Mouse (Mus musculus) telencephalon, adult 2 months (tissue): ENCODE results near the gene Ccdc189.

Source experiments
- DNase-seq: peaks from one replicate; pipeline ENCODE4 v3.0.0-alpha.2; 2011; ENCODE audit warnings: low read depth, low spot score

The Ccdc189 gene

DNA sequence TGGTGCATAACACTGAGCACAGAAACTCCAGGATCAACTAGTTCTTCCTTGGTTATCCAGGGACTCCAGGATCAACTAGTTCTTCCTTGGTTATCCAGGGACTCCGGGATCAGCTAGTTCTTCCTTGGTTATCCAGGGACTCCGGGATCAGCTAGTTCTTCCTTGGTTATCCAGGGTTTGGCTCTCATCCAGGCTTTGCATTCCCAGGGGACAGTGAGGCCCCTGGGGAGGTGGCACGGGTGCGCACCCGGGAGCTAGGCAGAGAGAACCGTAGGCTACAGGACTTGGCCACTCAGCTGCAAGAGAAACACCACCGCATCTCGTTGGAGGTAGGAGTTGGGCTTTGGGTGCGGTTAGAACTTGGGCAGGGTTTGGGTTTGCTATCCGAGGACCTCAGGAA lies 2.7 kb upstream of the Ccdc189 start:
- no peak for DNase-seq

DNA sequence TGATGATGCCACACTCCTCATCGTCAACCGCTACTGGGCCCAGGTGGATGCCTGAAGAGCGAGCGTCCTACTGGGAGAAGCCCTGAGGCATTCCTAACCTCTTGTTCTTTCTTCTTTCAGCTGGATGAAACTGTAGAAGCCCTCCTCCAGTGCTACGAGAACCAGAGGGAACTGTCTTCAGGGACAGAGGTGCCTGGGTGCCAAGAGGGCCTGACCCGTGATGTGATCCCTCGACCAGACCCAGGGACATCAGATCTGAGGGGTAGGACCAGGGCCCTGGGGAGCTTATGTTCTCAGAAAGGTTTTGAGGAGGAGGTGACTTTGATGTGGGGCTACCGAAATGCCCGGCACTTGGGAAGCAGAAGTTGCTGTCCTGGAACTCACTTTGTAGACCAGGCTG lies 1.2 kb upstream of the Ccdc189 start:
- no peak for DNase-seq

DNA sequence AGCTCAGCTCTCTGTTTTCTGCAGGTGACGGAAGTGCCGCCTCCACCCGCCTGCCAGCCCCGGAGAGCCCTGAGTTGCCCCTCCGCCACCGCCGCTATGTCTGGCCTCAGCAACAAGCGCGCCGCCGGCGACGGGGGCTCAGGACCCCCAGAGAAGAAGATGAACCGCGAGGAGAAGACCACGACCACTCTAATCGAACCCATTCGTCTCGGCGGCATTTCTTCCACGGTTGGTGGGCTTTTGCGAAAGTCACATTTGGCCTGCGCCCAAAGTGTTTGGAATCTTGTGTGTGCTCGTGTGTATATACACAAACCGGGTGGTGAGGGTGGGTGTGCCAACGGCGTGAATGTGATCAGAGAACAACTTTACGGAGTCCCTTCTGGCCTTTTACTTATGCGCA lies 506 bp upstream of the Ccdc189 start:
- DNase-seq, result no peak

DNA sequence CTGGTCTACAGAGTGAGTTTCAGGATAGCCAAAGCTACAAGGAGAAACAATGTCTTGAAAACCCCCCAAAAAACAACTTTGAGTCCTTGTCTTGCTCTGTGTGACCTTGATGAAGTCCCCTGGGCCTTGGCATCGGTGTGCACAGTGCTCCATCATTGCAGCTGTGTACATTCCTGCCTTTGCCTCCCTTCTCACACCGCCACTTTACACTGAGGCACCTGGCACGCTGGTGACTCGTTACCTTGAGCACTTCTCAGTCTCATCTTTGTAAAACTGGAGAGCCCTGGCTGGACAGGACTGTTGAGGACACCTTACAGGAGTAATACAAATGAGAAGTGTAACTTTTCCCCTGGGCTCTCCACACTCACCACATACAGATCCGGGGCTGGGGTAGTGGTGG lies 1.2 kb downstream of the Ccdc189 start:
- DNase-seq, result no peak

DNA sequence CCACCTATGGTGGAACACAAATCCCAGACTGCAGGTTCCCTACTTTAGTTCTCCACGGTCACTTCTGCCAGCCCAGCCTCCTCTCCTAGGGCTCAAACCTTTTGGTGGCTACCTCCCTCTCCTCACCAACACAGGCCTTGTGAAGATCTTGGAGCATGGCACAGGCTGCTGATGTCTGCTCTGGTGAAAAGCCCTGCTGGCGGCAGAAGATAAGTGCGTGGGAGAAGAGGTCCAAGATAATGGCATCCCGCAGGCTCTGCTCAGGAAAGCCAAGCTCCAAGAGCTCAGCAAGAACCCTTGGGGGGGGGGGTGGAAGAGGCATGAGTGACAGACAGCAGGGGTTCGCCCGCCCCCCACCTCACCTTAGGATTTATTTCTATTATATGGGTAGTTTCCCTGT lies 2.2 kb downstream of the Ccdc189 start:
- DNase-seq, result no peak

DNA sequence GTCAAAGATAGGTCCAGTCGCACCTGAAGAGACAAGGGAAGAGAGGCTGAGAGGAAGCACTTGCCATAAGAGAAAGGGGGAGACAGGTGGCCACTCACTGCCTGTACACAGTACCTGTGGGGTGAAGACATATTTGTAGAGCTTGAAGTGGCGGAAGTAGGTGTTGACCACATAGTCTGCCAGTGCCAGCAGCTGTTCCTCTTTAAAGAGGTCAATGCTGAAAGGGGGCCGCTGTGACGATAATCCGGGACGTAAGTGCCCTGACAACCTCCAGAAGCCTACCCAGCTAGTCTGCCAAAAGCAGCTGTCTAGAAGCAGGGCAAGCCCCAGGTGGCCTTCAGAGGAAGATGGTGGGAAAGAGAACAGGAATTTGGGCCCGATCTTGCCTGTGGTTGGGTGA lies 3.4 kb downstream of the Ccdc189 start:
- DNase-seq, result no peak

DNA sequence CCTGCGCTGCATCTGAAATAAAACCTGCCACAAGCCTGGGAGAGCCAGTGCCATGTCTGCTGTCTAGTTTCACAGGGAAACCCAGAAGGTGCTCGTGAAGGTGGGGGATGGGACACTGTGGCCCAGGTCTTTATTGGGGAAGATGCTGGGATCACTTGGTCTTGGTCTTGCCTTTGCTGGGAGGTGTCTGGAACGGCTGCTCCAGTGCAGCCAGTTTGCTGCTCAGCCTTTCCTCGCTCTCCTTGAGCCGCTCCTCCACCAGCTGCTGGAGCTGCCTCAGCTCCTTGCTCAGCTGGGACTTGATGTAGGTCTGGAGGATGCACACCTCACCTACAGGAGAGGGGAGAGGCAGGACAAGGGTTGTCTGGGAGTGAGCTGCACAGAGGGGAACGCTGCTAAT lies 5.1 kb downstream of the Ccdc189 start:
- no peak for DNase-seq

DNA sequence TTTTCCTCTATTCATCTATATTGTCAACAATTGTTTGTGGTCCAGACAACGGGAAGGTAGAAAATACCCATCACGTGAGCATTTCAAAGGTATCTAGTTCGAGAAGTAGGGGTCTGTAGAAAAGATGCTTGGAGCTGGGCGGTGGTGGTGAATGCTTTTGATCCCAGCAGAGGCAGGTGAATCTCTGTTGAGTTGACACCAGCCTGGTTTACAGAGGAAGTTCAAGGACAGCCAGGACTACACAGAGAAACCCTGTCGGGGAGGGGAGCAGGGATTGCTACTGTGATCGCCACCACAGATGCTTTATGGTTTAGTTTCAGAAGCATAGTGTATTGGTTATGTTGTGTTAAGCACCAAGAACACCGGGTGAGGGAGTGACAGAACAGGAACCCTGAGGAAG lies 14.3 kb downstream of the Ccdc189 start:
- no peak for DNase-seq

DNA sequence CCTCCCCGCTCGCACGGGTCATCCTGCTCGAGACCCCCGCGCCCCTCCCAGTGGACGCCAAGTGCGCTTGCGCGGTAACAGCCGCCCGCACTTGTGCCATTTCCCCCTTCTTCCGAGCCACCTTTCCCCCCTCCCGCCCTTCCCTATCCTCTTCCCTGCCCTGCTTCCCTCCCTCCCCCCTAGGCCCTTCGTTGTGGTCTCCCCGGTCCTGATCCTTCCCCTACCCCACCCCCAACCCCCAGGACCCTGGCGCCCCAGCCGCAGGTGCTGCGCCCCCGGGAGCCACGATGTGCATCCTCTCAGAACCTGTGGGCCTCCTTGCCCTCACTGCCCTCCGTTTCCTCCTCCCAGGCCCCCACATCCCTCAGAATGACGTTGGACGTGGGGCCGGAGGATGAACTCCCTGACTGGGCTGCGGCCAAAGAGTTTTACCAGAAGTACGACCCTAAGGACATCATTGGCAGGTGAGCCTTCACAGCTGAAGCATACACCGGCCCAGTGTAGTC lies 14.8 kb downstream of the Ccdc189 start:
- DNase-seq, result no peak

DNA sequence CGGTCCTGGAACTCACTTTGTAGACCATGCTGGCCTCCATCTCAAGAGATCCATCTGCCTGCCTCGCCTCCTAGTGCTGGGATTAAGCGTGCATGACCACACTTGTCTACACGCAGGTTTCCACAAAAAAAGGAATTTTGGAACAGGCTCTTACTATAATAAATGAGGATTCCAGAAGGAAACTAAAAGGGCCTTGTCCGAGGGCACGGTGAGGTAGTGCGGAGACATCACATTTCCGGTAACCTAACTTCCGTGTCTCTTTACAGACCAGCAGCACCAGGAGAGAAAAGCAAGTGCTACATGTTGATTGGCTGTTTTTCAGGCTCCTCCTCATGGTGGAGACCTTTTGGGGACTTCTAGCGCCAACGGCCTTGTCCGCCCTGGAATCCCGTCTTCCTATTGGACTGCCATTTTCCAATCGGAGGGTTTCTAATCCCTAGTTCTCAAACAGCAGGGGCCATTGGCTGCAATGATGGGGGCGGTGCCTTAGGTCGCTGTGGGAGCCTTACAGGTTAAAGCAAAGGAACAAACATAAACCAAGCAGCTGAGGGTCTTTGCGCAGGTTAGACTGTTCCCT lies 15.4 kb downstream of the Ccdc189 start, which contains the start of gene Phkg2:
Gene Phkg2, plus strand, starts transcription at position 446 of the 577 bp plus-strand sequence.
- peak; percentile 99 for DNase-seq

DNA sequence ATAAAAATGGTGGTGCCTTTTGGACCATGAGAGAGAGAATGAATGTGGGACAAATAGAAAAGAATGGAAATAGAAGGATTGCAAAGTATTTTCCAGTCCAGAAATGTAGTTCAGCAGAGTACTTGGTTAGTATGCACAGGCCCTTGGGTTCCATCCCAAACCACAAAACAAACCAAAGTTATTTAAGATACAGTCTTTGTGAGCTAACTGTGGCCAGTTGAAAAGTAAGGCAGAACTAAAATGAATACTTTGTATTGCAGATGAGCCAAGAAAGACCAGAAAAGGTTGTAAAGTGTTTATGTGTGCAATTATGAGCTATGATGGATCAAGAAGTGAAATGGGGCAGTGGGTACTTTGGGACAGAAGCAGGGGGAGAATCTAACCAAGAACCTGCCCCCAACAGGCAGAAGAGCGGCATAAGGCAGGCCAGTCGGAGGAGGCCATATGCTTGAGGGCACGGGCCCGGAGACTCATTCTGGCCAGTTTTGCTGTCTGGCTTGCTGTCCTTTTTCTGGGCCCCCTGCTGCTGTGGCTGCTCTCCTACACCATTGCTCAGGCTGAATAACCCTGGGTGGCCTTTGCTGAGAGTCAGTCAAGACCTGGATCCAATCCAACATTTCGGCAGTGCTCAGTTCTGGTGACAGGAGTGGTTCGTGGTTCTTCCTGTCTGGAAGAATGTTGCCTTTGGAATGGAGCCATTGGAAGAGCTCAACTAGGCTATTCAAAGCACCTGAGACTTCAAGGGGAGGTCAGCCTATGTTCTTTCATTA lies 23.8 kb downstream of the Ccdc189 start:
- DNase-seq, result no peak

DNA sequence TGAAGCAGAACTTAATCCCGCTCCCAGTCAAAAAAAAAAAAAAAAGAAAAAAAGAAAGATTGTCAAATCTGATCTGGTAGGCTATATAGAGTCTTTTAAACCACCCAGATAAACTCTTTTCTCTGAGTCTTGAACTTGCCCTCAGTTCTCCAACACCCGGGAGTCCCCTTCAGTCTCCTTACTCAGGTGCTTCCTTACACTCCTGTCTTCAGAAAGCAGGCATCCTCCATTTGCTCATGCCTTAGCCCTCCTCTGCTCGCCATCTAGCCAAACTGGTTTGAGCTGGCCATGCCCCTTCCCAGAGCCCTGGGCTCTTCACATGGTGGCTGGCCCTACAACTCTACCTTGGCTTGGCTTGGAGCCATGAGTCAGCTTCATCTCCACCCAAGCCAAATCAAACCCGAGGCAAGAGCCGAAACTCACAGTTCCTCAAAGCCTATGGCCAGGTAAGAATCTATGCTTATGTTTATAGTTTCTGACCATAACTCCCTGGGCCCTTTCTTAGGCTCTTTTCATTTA lies 27.0 kb downstream of the Ccdc189 start, which contains the start of gene Tmem265:
Gene Tmem265, plus strand, starts transcription at position 51 of the 519 bp plus-strand sequence.
- no peak for DNase-seq

DNA sequence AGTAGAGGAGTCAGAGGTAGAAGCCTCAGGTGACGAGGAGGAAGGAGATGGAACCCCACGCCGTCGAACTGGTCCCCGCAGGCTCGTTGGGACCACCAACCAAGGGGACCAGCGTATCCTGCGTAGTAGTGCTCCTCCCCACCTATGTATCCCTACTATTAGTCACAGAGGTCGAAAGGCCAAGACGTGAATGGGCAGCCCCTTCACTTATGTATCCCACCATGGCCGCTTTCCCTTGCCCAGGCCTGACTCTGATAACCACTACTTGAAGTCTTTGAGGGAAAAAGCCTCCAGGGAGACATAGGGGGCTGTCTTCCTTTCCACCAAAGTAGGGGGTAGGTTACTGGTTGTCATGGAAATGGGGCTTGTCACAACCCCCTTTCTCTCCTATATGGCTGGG lies 27.8 kb downstream of the Ccdc189 start:
- DNase-seq, result no peak

DNA sequence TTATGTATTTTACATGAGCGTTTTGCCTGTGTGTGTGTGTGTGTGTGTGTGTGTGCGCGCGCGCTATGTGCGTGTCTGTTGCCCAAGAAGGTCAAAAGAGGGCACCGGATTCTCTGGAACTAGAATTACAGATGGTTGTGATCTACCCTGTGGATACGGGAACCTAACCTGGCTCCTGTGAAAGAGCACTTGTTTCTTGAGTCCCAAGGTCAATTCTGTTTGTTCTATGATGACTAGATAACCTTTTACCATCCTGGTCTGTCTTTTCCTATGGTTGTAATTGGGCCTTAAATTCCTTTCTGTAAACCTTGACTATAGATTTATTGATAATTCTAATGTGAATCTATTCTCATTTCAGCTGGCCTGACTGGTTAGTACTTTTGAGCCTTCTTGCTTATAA lies 36.8 kb downstream of the Ccdc189 start:
- no peak for DNase-seq

DNA sequence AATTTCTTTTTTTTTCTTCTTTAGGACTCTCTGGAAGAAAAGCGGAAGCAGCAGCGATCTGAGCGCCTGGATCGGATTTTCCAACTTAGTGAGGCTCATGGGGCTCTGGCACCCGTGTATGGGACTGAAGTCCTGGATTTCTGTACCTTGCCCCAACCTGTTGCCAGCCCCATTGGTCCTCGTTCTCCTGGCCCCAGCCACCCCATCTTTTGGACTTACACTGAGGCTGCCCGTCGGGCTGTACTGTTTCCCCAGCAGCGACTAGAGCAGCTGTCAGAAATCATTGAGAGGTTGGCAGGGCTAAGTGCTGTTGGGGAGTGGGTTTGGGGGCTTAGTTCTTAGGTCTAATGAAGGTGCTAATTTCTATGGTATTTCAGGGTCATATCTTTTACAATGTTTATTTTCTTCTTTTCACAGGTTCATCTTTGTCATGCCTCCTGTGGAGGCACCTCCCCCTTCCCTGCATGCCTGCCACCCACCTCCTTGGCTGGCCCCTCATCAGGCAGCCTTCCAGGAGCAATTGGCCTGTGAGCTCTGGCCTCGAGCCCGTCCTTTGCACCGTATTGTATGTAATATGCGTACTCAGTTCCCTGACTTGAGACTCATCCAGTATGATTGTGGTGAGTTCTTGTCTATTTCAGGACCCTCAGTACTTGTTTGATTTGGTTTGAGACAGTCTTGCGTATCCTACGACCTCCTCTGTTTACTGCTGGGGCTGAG lies 39.1 kb downstream of the Ccdc189 start:
- no peak for DNase-seq

DNA sequence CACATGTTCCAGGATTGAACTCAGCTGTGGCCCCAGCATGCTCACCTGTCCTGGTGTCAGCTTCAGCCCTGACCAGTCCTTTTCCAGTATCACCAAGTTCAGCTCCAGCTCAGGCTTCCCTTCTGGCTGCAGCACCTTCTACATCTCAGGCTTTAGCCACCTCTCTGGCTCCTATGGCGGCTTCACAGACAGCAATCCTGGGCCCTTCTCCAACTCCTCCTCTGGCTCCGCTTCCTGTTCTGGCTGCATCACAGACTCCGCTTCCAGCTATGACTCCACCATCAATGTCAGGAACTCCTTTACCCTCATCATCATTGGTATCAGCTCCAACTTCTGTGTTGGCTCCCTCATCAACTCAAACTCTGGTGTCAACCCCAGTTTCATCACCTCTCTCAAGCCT lies 46.7 kb downstream of the Ccdc189 start:
- DNase-seq, result no peak
